Mouse (Mus musculus) heart, adult 2 months (tissue): Measurements from ENCODE around the gene Tmem159.

Source experiments
- CTCF ChIP-seq: fragments of 200-600 bp; IDR thresholded peaks from 2 replicates; pipeline ENCODE4 v1.8.1; 2022; ENCODE audit warnings: antibody characterized with exemption, mild to moderate bottlenecking, moderate library complexity
- EP300 ChIP-seq: fragments of 200-500 bp; IDR thresholded peaks from 2 replicates; pipeline ENCODE4 v1.6.1; 2011; ENCODE audit warnings: low read depth, low read length, control low read depth; ENCODE audit not compliant: insufficient read depth
- POLR2A ChIP-seq: fragments of 200-500 bp; IDR thresholded peaks from 2 replicates; pipeline ENCODE4 v1.6.1; 2011; ENCODE audit warnings: mild to moderate bottlenecking, low read depth, low read length, control low read depth; ENCODE audit not compliant: insufficient read depth

- TF ChIP-seq CTCF (peak; percentile 63), POLR2A (no peak), EP300 (no peak)
These were observed 46.7 kb upstream of the Tmem159 start for GRCm38 (mm10) chr7:120055479-120055878.
